Mouse (Mus musculus): ENCODE results near the gene Dnajb13. TPM values are rescaled to one million over a fixed set of nuclear protein-coding genes. Genes with fewer than 3 reads are reported as not detected.
A peak's percentile ranks its signal among the peaks of the same experiment; 100 is the strongest.

Gene Dnajb13
- total and polyA plus RNA-seq, 3 experiments, result 2.0 to 3.6 TPM; not detected in 1

- H3K79me2 ChIP-seq (ENCODE audit: control insufficient read depth, insufficient read depth, low read length, poor library complexity), result peaks cover 37% of the 10 kb centered on the region
- TF ChIP-seq RCOR1 (IDR thresholded peaks at IDR 0.05; ENCODE audit: low read depth, low read length) (0 out of 2 replicates have a peak, but pooled peaks have one; percentile 31), TBP (IDR thresholded peaks at IDR 0.05; ENCODE audit: low read depth, low read length) (peak; percentile 52), GATA1 (IDR thresholded peaks at IDR 0.05; ENCODE audit: low read depth, low read length) (peak; percentile 73), MAX (IDR thresholded peaks at IDR 0.05; ENCODE audit: low read length) (no peak), TAL1 (IDR thresholded peaks at IDR 0.05; ENCODE audit: low read length) (peak; percentile 4; the same call in 1 of the 2 replicates), NELFE (IDR thresholded peaks at IDR 0.05; ENCODE audit: low read depth, low read length) (no peak), EP300 (IDR thresholded peaks at IDR 0.05; ENCODE audit: low read depth in 1 of 2, low read length in 2 of 2) (0 out of 4 replicates have a peak, but pooled peaks of 1 of the 2 experiments have one; percentile 41), ELF1 (IDR thresholded peaks at IDR 0.05; ENCODE audit: low read depth, low read length) (peak; percentile 71), USF2 (IDR thresholded peaks at IDR 0.05; ENCODE audit: borderline replicate concordance in 1 of 2, insufficient read depth in 1 of 2, low read depth in 1 of 2, low read length in 2 of 2) (no peak), UBTF (IDR thresholded peaks at IDR 0.05; ENCODE audit: borderline replicate concordance, insufficient read depth, low read depth, low read length) (0 out of 2 replicates have a peak, but pooled peaks have one; percentile 65), KAT2A (conservative IDR thresholded peaks at IDR 0.05; ENCODE audit: low read depth, low read length) (no peak), HCFC1 (IDR thresholded peaks at IDR 0.05; ENCODE audit: low read depth, low read length) (peak; percentile 54), JUND (IDR thresholded peaks at IDR 0.05; ENCODE audit: low read depth, low read length) (no peak), ZC3H11A (IDR thresholded peaks at IDR 0.05; ENCODE audit: low read depth, low read length) (no peak), MXI1 (IDR thresholded peaks at IDR 0.05; ENCODE audit: low read depth, low read length) (peak; percentile 98), POLR2A (IDR thresholded peaks at IDR 0.05; ENCODE audit: control insufficient read depth in 1 of 2, insufficient read depth in 1 of 2, low read depth in 1 of 2, low read length in 2 of 2, poor library complexity in 1 of 2) (peak in 1 of 2 experiments; percentile 32; a peak in 1 of 4 replicates), CHD1 (IDR thresholded peaks at IDR 0.05; ENCODE audit: low read depth, low read length) (no peak), BHLHE40 (IDR thresholded peaks at IDR 0.05; ENCODE audit: borderline replicate concordance, low read depth, low read length) (no peak), MEF2A (IDR thresholded peaks at IDR 0.05; ENCODE audit: extremely low read depth, insufficient replicate concordance, low read depth, low read length, poor library complexity, severe bottlenecking) (no peak), SIN3A (IDR thresholded peaks at IDR 0.05; ENCODE audit: low read length) (peak; percentile 69), ETS1 (IDR thresholded peaks at IDR 0.05; ENCODE audit: low read depth, low read length) (peak; percentile 69; the same call in 1 of the 2 replicates), TCF12 (IDR thresholded peaks at IDR 0.05; ENCODE audit: low read depth, low read length) (peak; percentile 37; the same call in 1 of the 2 replicates), ZKSCAN1 (IDR thresholded peaks at IDR 0.05; ENCODE audit: low read depth, low read length) (no peak), SMC3 (IDR thresholded peaks at IDR 0.05; ENCODE audit: low read depth, low read length) (no peak), MYB (IDR thresholded peaks at IDR 0.05; ENCODE audit: low read depth, low read length) (no peak), ZNF384 (IDR thresholded peaks at IDR 0.05; ENCODE audit: low read depth, low read length) (no peak)
- peak overlapping the region; percentile 99 for H3K27ac ChIP-seq (ENCODE audit: control insufficient read depth, low read depth, low read length)
- H3K4me3 ChIP-seq (ENCODE audit: control insufficient read depth in 1 of 2, insufficient read depth in 1 of 2, low read depth in 2 of 2, low read length in 2 of 2), result peak overlapping the region; percentile 54 to 69
- peak overlapping the region; percentile 90 for H3K9ac ChIP-seq (ENCODE audit: control insufficient read depth, low read depth, low read length, poor library complexity, severe bottlenecking)
- no peaks in the 10 kb centered on the region for H3K27me3 ChIP-seq (ENCODE audit: control insufficient read depth in 1 of 2, insufficient read depth in 2 of 2, low read length in 2 of 2)
- H3K4me1 ChIP-seq (ENCODE audit: control insufficient read depth in 1 of 2, insufficient read depth in 2 of 2, low read length in 2 of 2), result peaks cover 3 to 12% of the 10 kb centered on the region in 2 experiments; a peak in 3 of 4 replicates
- DNase-seq (ENCODE audit: low read depth, low spot score), result peak; percentile 88
- H3K9me3 ChIP-seq (replicated peaks; ENCODE audit: insufficient read depth, low read length), result no peaks in the 10 kb centered on the region
- peaks cover 0 to 11% of the 10 kb centered on the region in 2 experiments; a peak in 3 of 4 replicates for H3K36me3 ChIP-seq (ENCODE audit: control insufficient read depth in 1 of 2, insufficient read depth in 2 of 2, low read length in 2 of 2)
Observed at GRCm38 (mm10) chr7:100492391-100493116, 22.2 kb downstream of the Dnajb13 start.

Data from MEL (cell line).